Mouse (Mus musculus): Measurements from ENCODE around the gene Tgif2. TPM values are rescaled to one million over a fixed set of nuclear protein-coding genes. Genes with fewer than 3 reads are reported as not detected.

Gene Tgif2
- polyA plus RNA-seq, 2 experiments, result 57.2 to 64.9 TPM

DNA sequence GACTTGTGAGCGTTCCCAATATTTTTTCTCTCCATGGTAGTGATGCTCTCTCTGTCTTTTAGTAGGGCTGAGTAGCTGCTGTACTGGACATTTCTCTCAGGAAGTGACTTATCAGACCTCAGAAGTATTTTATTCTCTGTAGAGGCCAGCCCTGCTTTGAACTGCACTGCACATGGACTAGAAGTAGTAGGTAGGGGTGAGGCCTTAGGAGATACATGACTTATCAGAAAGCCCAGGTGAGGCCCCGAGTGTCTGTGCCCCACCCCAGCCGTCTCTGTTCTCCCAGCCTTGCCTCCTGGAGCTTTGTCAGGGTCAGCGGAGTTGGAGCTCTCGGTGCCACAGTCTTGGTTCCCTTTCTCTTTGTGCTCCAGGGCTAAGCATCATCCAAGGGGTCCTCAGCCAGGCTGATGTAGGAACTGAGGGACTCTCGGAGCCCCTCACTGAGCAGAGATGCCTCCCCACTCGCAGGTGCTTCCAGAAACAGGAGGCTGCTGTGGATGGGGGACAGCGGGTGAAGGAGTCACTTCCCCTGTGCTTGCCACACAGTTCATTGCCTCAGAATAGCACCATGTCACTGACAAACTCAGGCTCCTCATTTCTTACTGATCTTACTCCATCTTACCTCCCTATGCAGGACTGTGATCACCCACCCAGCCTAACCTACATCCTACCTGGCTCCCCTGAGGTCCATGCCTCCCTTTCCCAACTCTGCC is 34.4 kb downstream of the Tgif2 start:
- Histone ChIP-seq H3K9me3 (ENCODE audit: control insufficient read depth, low read length) (no peaks in the 10 kb centered on the region), H3K9ac (ENCODE audit: low read depth, low read length, severe bottlenecking) (no peak overlapping the region), H3K36me3 (ENCODE audit: control insufficient read depth, insufficient read depth, low read length) (peaks cover 55% of the 10 kb centered on the region), H3K4me2 (replicated peaks; ENCODE audit: low read depth, low read length, severe bottlenecking) (no peak overlapping the region), H3K4me3 (replicated peaks; ENCODE audit: low read length) (no peak overlapping the region), H3K4me1 (ENCODE audit: control insufficient read depth, insufficient read depth, low read length) (no peaks in the 10 kb centered on the region), H3K27ac (replicated peaks; ENCODE audit: low read depth, low read length) (no peak overlapping the region), H3K27me3 (ENCODE audit: control insufficient read depth, insufficient read depth, low read length) (no peaks in the 10 kb centered on the region)
- TF ChIP-seq POLR2A (IDR thresholded peaks at IDR 0.05; ENCODE audit: borderline replicate concordance, extremely low read depth, insufficient read depth, insufficient read length), result no peak
- DNase-seq (ENCODE audit: low spot score) (no peak), ATAC-seq (ENCODE audit: low FRiP score, low read depth) (no peak)
- WGBS, result 94% methylated on average over 8 of the region's 8 CpGs

DNA sequence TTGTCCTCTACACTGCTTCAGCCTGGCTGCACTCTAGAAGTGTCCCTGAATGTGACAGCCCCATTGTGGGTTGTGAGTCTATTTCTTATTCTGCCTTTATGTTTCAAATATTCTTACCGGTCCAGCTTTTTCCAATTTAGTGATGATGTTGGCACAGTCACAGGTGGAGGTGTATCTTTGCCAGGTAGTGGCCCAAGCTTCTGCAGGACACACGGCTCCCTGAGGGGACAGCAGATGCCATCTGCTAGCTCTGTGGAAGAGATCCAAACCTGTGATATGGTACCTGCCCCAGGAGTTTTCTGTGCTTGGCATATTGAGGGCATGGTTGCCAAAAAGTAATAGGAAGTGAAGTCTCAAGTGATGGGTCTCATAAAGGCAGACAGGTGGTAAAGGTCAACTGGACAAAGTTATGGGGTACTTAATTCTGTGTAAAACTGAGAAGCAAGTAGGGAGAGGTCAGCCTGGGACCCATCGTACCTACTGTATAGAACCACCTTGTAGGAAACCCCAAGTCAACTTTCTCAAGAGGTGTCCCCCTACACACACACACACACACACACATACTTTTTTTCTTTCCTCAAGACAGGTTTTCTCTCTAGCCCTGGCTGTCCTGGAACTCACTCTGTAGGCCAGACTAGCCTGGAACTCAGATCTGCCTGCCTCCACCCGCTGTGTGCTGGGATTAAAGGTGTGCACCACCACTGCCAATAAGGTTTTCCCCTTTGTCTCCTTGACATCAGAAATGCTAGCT is 35.1 kb downstream of the Tgif2 start:
- H3K27ac ChIP-seq (replicated peaks; ENCODE audit: low read depth, low read length), result no peak overlapping the region
- H3K27me3 ChIP-seq (ENCODE audit: control insufficient read depth, insufficient read depth, low read length), result no peaks in the 10 kb centered on the region
- no peak overlapping the region for H3K4me3 ChIP-seq (replicated peaks; ENCODE audit: low read length)
- H3K9me3 ChIP-seq (ENCODE audit: control insufficient read depth, low read length), result no peaks in the 10 kb centered on the region
- ATAC-seq (ENCODE audit: low FRiP score, low read depth), result no peak
- no peak overlapping the region for H3K4me2 ChIP-seq (replicated peaks; ENCODE audit: low read depth, low read length, severe bottlenecking)
- 91% methylated on average over 4 of the region's 4 CpGs for WGBS
- no peaks in the 10 kb centered on the region for H3K4me1 ChIP-seq (ENCODE audit: control insufficient read depth, insufficient read depth, low read length)
- no peak for TF ChIP-seq POLR2A (IDR thresholded peaks at IDR 0.05; ENCODE audit: borderline replicate concordance, extremely low read depth, insufficient read depth, insufficient read length)
- no peak for DNase-seq (ENCODE audit: low spot score)
- no peak overlapping the region for H3K9ac ChIP-seq (ENCODE audit: low read depth, low read length, severe bottlenecking)
- peaks cover 49% of the 10 kb centered on the region for H3K36me3 ChIP-seq (ENCODE audit: control insufficient read depth, insufficient read depth, low read length)

DNA sequence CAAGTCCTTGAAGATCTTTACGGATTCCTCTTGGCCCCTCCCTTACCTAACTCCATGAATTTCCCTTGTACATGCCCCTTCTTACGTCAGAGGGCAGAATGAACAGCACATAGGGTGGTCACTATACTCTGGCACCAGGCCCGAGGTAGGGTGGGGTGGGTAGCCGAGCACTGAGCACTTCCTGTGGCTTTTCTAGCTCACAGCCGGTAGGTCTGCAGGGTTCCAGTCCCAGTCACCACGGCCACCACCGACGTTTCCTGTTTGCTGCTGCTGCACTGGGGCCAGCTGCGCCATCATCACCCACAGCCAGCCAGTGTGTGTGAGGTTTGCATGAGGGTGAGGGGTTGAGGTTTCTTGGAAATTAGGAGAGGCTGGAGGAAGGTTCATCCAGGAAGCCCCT is 37.9 kb downstream of the Tgif2 start:
- Histone ChIP-seq H3K9me3 (ENCODE audit: control insufficient read depth, low read length) (no peaks in the 10 kb centered on the region), H3K4me1 (ENCODE audit: control insufficient read depth, insufficient read depth, low read length) (no peaks in the 10 kb centered on the region), H3K27me3 (ENCODE audit: control insufficient read depth, insufficient read depth, low read length) (no peaks in the 10 kb centered on the region), H3K4me3 (replicated peaks; ENCODE audit: low read length) (no peak overlapping the region), H3K36me3 (ENCODE audit: control insufficient read depth, insufficient read depth, low read length) (peaks cover 27% of the 10 kb centered on the region), H3K4me2 (replicated peaks; ENCODE audit: low read depth, low read length, severe bottlenecking) (no peak overlapping the region), H3K9ac (ENCODE audit: low read depth, low read length, severe bottlenecking) (no peak overlapping the region), H3K27ac (replicated peaks; ENCODE audit: low read depth, low read length) (no peak overlapping the region)
- ATAC-seq (ENCODE audit: low FRiP score, low read depth) (no peak), DNase-seq (ENCODE audit: low spot score) (no peak)
- 51% methylated on average over 9 of the region's 9 CpGs for WGBS
- no peak for TF ChIP-seq POLR2A (IDR thresholded peaks at IDR 0.05; ENCODE audit: borderline replicate concordance, extremely low read depth, insufficient read depth, insufficient read length)

DNA sequence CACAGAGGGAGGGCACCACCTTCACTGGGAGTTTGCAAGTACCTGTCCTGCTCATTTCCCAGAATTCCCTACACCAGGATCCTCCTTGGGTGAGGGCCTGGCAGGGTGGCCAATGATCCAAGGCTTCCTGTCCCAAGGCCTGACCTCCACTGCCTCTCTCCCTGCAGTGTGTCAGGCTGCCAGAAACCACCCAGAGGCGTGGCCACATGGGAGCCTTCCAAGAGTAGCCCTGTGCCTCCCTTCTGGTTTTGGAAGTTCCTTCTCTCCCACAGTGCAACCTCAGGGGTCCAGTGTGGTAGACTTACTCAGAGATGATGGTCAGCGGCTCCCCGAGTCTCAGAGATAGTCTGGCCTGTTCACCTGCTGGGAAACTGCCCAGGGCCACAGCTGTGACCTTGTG is 39.7 kb downstream of the Tgif2 start:
- no peaks in the 10 kb centered on the region for H3K9me3 ChIP-seq (ENCODE audit: control insufficient read depth, low read length)
- H3K27me3 ChIP-seq (ENCODE audit: control insufficient read depth, insufficient read depth, low read length), result no peaks in the 10 kb centered on the region
- no peaks in the 10 kb centered on the region for H3K4me1 ChIP-seq (ENCODE audit: control insufficient read depth, insufficient read depth, low read length)
- no peak for DNase-seq (ENCODE audit: low spot score)
- no peak overlapping the region for H3K27ac ChIP-seq (replicated peaks; ENCODE audit: low read depth, low read length)
- no peak overlapping the region for H3K4me2 ChIP-seq (replicated peaks; ENCODE audit: low read depth, low read length, severe bottlenecking)
- no peak for ATAC-seq (ENCODE audit: low FRiP score, low read depth)
- no peak for TF ChIP-seq POLR2A (IDR thresholded peaks at IDR 0.05; ENCODE audit: borderline replicate concordance, extremely low read depth, insufficient read depth, insufficient read length)
- no peak overlapping the region for H3K9ac ChIP-seq (ENCODE audit: low read depth, low read length, severe bottlenecking)
- H3K4me3 ChIP-seq (replicated peaks; ENCODE audit: low read length), result no peak overlapping the region
- WGBS, result 86% methylated on average over 3 of the region's 3 CpGs
- H3K36me3 ChIP-seq (ENCODE audit: control insufficient read depth, insufficient read depth, low read length), result peaks cover 10% of the 10 kb centered on the region

DNA sequence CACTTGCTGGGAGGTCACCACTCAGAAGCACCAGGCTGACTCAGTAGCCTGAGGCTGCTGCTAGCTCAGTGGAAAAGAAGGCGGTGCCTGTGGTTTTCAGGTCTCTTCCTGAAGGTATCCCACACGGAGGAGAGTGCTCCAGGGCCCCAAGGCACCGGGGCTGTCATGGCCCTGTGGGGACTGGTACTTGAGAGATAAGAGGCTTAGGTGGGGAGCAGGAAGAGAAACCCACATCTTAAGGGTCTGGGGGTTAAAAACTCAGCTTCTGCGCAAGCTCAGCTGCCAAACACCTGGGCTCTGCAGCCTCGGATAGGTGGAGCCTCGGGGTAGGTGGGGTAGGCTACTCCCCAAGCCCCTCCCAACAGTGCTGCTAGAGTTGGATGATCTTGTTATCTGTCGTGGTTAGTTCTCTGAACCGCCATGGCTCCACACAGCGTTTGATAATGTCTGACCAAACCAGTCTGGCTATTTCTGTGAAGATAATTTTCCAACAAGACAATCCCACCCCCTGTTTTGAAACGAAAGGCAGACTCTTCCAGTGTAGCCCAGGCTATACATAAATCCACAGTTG is 42.7 kb downstream of the Tgif2 start:
- Histone ChIP-seq H3K27ac (replicated peaks; ENCODE audit: low read depth, low read length) (no peak overlapping the region), H3K27me3 (ENCODE audit: control insufficient read depth, insufficient read depth, low read length) (no peaks in the 10 kb centered on the region), H3K36me3 (ENCODE audit: control insufficient read depth, insufficient read depth, low read length) (no peaks in the 10 kb centered on the region), H3K4me2 (replicated peaks; ENCODE audit: low read depth, low read length, severe bottlenecking) (no peak overlapping the region), H3K4me1 (ENCODE audit: control insufficient read depth, insufficient read depth, low read length) (no peaks in the 10 kb centered on the region), H3K9me3 (ENCODE audit: control insufficient read depth, low read length) (no peaks in the 10 kb centered on the region), H3K9ac (ENCODE audit: low read depth, low read length, severe bottlenecking) (no peak overlapping the region), H3K4me3 (replicated peaks; ENCODE audit: low read length) (no peak overlapping the region)
- DNase-seq (ENCODE audit: low spot score), result no peak
- WGBS, result 31% methylated on average over 10 of the region's 10 CpGs
- no peak for ATAC-seq (ENCODE audit: low FRiP score, low read depth)
- TF ChIP-seq POLR2A (IDR thresholded peaks at IDR 0.05; ENCODE audit: borderline replicate concordance, extremely low read depth, insufficient read depth, insufficient read length), result no peak
